Mouse (Mus musculus) thymus, adult 18-20 months (tissue): ENCODE measurements around the gene Gm10112.

ENCODE experiments used
- DNase-seq, 2 experiments: peaks; one replicate each; pipeline ENCODE4 v3.0.0; 2022; ENCODE audit warnings: mixed read lengths in 2 of 2

Gm10112 gene

DNA sequence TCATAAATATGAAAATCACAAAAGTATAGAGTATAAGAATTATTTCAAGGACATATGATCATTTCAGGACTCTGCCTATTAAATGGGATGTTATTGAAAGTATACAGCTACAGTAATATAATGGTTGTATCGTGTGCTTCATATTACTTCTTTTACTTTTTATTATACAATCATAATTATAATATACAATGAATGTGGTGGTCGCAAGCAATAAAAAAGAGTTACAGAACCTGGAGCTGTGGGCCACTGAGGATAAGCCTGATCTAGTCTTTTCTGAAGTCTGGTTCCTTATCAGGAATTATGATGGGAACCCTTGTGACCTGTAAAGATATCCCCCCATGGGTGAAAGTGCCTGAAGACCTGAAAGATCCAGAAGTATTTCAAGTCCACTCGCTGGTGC lies at the start of gene Gm10112:
Gene Gm10112, plus strand, starts transcription at position 301 of the 400 bp plus-strand sequence.
- DNase-seq = no peak

DNA sequence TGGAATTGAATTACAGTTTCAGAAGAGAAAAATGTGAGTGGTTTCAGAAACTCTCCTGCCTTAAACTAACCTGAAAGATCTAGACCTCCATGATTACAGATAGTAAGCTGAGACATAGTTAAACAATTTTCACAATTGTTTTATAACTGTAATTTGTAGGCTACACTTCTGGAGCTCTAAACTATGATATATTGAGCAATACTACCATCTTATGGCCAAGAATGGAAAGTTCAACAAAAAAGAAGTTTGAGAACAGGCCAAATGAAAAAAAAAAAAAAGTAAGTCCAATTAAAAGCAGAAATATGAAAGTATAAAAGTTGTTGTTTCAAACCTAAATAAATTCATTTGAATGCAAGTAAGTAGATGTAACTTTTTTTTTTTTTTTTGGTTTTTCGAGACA lies 21.4 kb downstream of the Gm10112 start:
- DNase-seq = no peak

DNA sequence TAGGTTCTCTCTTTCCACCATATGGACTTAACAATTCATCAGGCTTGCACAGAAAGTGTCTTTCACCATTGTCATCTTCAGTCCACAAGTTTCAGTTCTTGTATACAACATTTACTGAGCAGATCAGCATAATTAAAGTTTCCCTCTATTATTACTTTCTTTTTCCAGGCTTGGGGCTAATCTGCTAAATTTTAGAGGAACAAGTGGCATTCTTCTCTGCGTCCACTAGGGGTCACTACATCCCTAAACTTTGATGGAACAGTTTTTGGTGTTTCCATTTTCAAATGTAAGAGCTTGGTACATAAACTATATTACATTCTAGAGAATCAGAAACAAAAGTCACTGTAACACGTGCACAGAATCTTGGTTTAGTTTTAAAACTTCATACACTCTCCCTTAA lies 28.2 kb downstream of the Gm10112 start:
- DNase-seq = no peak

DNA sequence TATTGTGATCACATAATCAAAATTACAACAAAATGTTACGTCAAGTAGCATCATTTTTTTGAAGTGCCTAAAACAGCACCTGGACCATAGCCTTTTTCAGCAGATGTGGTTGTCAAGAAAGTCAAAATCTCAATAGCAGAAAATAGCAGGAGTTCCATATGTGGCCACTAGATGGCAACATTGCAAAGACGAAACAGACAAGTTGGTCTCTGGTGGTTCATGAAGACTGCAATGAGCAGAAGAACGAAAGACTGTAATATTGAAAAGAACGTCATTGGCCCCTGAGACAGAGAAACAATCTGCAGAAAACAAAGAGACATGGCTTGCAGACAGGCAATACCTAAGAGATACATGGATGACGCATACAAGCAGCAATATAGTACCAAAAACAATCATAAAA lies 42.1 kb downstream of the Gm10112 start:
- no peak for DNase-seq
